Mouse (Mus musculus): Measurements from ENCODE around the gene Lyg2. TPM values are rescaled to one million over a fixed set of nuclear protein-coding genes. Genes with fewer than 3 reads are reported as not detected.
A peak's percentile ranks its signal among the peaks of the same experiment; 100 is the strongest.

Lyg2 gene
- polyA plus RNA-seq, 1 experiment from 2014 or later: not detected

GRCm38 (mm10) chr1:37917666-37918065 is 1.4 kb upstream of the Lyg2 start:
- Histone ChIP-seq H3K4me2 (no peak overlapping the region), H3K9ac (no peak overlapping the region), H3K36me3 (no peaks in the 10 kb centered on the region), H3K4me3 (no peak overlapping the region), H3K27me3 (no peaks in the 10 kb centered on the region), H3K4me1 (replicated peaks) (no peaks in the 10 kb centered on the region), H3K9me3 (no peaks in the 10 kb centered on the region), H3K27ac (replicated peaks) (no peak overlapping the region)
- ATAC-seq (ENCODE audit: low FRiP score, low read depth): no peak
- WGBS: 83% methylated on average over 13 of the region's 13 CpGs

- H3K4me2 ChIP-seq: no peak overlapping the region
- H3K27ac ChIP-seq (replicated peaks): no peak overlapping the region
- 80% methylated on average over 2 of the region's 2 CpGs for WGBS
- H3K4me1 ChIP-seq (replicated peaks): no peaks in the 10 kb centered on the region
- H3K36me3 ChIP-seq: no peaks in the 10 kb centered on the region
- ATAC-seq (ENCODE audit: low FRiP score, low read depth): no peak
- H3K9ac ChIP-seq: no peak overlapping the region
- no peaks in the 10 kb centered on the region for H3K27me3 ChIP-seq
- H3K4me3 ChIP-seq: no peak overlapping the region
- H3K9me3 ChIP-seq: no peaks in the 10 kb centered on the region
These were observed 3.5 kb downstream of the Lyg2 start for GRCm38 (mm10) chr1:37912751-37913150.

- no peak for ATAC-seq (ENCODE audit: low FRiP score, low read depth)
- no peak overlapping the region for H3K4me3 ChIP-seq
- H3K27me3 ChIP-seq: no peaks in the 10 kb centered on the region
- peaks cover 17% of the 10 kb centered on the region for H3K36me3 ChIP-seq
- no peak overlapping the region for H3K27ac ChIP-seq (replicated peaks)
- WGBS: 42% methylated on average over 6 of the region's 6 CpGs
- no peak overlapping the region for H3K4me2 ChIP-seq
- H3K9me3 ChIP-seq: no peaks in the 10 kb centered on the region
- no peak overlapping the region for H3K9ac ChIP-seq
- no peaks in the 10 kb centered on the region for H3K4me1 ChIP-seq (replicated peaks)
These were observed 13.1 kb downstream of the Lyg2 start for GRCm38 (mm10) chr1:37903178-37903577.

- 60% methylated on average over 6 of the region's 6 CpGs for WGBS
These were observed 16.0 kb downstream of the Lyg2 start for GRCm38 (mm10) chr1:37900288-37900687.

GRCm38 (mm10) chr1:37899816-37900215 is 16.5 kb downstream of the Lyg2 start:
- H3K27me3 ChIP-seq: no peaks in the 10 kb centered on the region
- no peak overlapping the region for H3K4me3 ChIP-seq
- WGBS: 85% methylated on average over 4 of the region's 4 CpGs
- H3K36me3 ChIP-seq: peaks cover 48% of the 10 kb centered on the region
- no peak overlapping the region for H3K27ac ChIP-seq (replicated peaks)
- no peak for ATAC-seq (ENCODE audit: low FRiP score, low read depth)
- no peak overlapping the region for H3K4me2 ChIP-seq
- no peaks in the 10 kb centered on the region for H3K4me1 ChIP-seq (replicated peaks)
- H3K9ac ChIP-seq: no peak overlapping the region
- H3K9me3 ChIP-seq: no peaks in the 10 kb centered on the region

More at GRCm38 (mm10) chr1:37900288-37900687, 16.0 kb downstream of the Lyg2 start:
- no peaks in the 10 kb centered on the region for H3K9me3 ChIP-seq
- H3K4me3 ChIP-seq: no peak overlapping the region
- H3K27me3 ChIP-seq: no peaks in the 10 kb centered on the region
- no peaks in the 10 kb centered on the region for H3K4me1 ChIP-seq (replicated peaks)
- no peak overlapping the region for H3K4me2 ChIP-seq
- H3K9ac ChIP-seq: no peak overlapping the region
- H3K27ac ChIP-seq (replicated peaks): no peak overlapping the region
- no peak for ATAC-seq (ENCODE audit: low FRiP score, low read depth)
- peaks cover 44% of the 10 kb centered on the region for H3K36me3 ChIP-seq

- ATAC-seq (ENCODE audit: low FRiP score, low read depth): no peak
- H3K4me3 ChIP-seq: no peak overlapping the region
- no peak overlapping the region for H3K4me2 ChIP-seq
- peaks cover 55% of the 10 kb centered on the region for H3K36me3 ChIP-seq
- H3K4me1 ChIP-seq (replicated peaks): peaks cover 18% of the 10 kb centered on the region
- H3K9ac ChIP-seq: no peak overlapping the region
- no peaks in the 10 kb centered on the region for H3K27me3 ChIP-seq
- H3K27ac ChIP-seq (replicated peaks): no peak overlapping the region
- no peaks in the 10 kb centered on the region for H3K9me3 ChIP-seq
These were observed 21.7 kb downstream of the Lyg2 start for GRCm38 (mm10) chr1:37894606-37895005.

GRCm38 (mm10) chr1:37891400-37891799 is 24.9 kb downstream of the Lyg2 start:
- Histone ChIP-seq H3K4me3 (peak overlapping the region; percentile 87), H3K9ac (no peak overlapping the region), H3K4me1 (replicated peaks) (peaks cover 25% of the 10 kb centered on the region), H3K4me2 (peak overlapping the region; percentile 89), H3K27me3 (no peaks in the 10 kb centered on the region), H3K36me3 (peaks cover 24% of the 10 kb centered on the region), H3K9me3 (no peaks in the 10 kb centered on the region), H3K27ac (replicated peaks) (no peak overlapping the region)
- ATAC-seq (ENCODE audit: low FRiP score, low read depth): no peak
- WGBS: 62% methylated on average over 3 of the region's 3 CpGs

GRCm38 (mm10) chr1:37890025-37890652 is 26.2 kb downstream of the Lyg2 start, which contains the start of the genes Mitd1 and Mrpl30:
TSS of gene Mitd1 (minus strand) at chr1:37890411.
TSS of gene Mrpl30 (plus strand) at chr1:37890477.
- Histone ChIP-seq H3K36me3 (peaks cover 13% of the 10 kb centered on the region), H3K9me3 (no peaks in the 10 kb centered on the region), H3K4me2 (peak within 1 kb of the TSS; percentile 89), H3K4me1 (replicated peaks) (peaks cover 25% of the 10 kb centered on the region), H3K4me3 (peak within 1 kb of the TSS; percentile 87), H3K27me3 (no peaks in the 10 kb centered on the region), H3K9ac (peak within 1 kb of the TSS; percentile 82), H3K27ac (replicated peaks) (peak within 1 kb of the TSS; percentile 84)
- peak; percentile 93 for ATAC-seq (ENCODE audit: low FRiP score, low read depth)
- WGBS: under 1% methylated on average over 41 of the region's 41 CpGs

- ATAC-seq (ENCODE audit: low FRiP score, low read depth): no peak
- Histone ChIP-seq H3K9ac (peak overlapping the region; percentile 82; the same call in 1 of the 2 replicates), H3K27ac (replicated peaks) (no peak overlapping the region), H3K27me3 (no peaks in the 10 kb centered on the region), H3K4me2 (peak overlapping the region; percentile 89), H3K9me3 (no peaks in the 10 kb centered on the region), H3K4me3 (peak overlapping the region; percentile 87), H3K4me1 (replicated peaks) (peaks cover 25% of the 10 kb centered on the region), H3K36me3 (peaks cover 8% of the 10 kb centered on the region; the same call in 1 of the 2 replicates)
- 86% methylated on average over 7 of the region's 7 CpGs for WGBS
These were observed 27.1 kb downstream of the Lyg2 start for GRCm38 (mm10) chr1:37889206-37889605.

- Histone ChIP-seq H3K9ac (no peak overlapping the region), H3K27me3 (no peaks in the 10 kb centered on the region), H3K27ac (replicated peaks) (no peak overlapping the region), H3K4me3 (no peak overlapping the region), H3K36me3 (peaks cover 26% of the 10 kb centered on the region; the same call in 1 of the 2 replicates), H3K4me1 (replicated peaks) (peaks cover 6% of the 10 kb centered on the region), H3K4me2 (no peak overlapping the region), H3K9me3 (no peaks in the 10 kb centered on the region)
- 76% methylated on average over 4 of the region's 4 CpGs for WGBS
- ATAC-seq (ENCODE audit: low FRiP score, low read depth): no peak
These were observed 31.8 kb downstream of the Lyg2 start for GRCm38 (mm10) chr1:37884451-37884850.

GRCm38 (mm10) chr1:37883411-37883810 is 32.9 kb downstream of the Lyg2 start:
- Histone ChIP-seq H3K9me3 (no peaks in the 10 kb centered on the region), H3K27me3 (no peaks in the 10 kb centered on the region), H3K4me3 (no peak overlapping the region), H3K4me1 (replicated peaks) (no peaks in the 10 kb centered on the region), H3K9ac (no peak overlapping the region), H3K27ac (replicated peaks) (no peak overlapping the region), H3K36me3 (peaks cover 36% of the 10 kb centered on the region), H3K4me2 (no peak overlapping the region)
- no peak for ATAC-seq (ENCODE audit: low FRiP score, low read depth)
- 94% methylated on average over 4 of the region's 4 CpGs for WGBS

- H3K36me3 ChIP-seq: peaks cover 56% of the 10 kb centered on the region
- H3K27ac ChIP-seq (replicated peaks): no peak overlapping the region
- no peak for ATAC-seq (ENCODE audit: low FRiP score, low read depth)
- no peaks in the 10 kb centered on the region for H3K27me3 ChIP-seq
- H3K9me3 ChIP-seq: no peaks in the 10 kb centered on the region
- no peak overlapping the region for H3K4me2 ChIP-seq
- H3K9ac ChIP-seq: no peak overlapping the region
- H3K4me1 ChIP-seq (replicated peaks): peaks cover 4% of the 10 kb centered on the region
- no peak overlapping the region for H3K4me3 ChIP-seq
- 92% methylated on average over 13 of the region's 13 CpGs for WGBS
These were observed 38.4 kb downstream of the Lyg2 start for GRCm38 (mm10) chr1:37877736-37878460.
